ENCODE assay signal across 8 mouse cellular contexts in the genomic region with DNA sequence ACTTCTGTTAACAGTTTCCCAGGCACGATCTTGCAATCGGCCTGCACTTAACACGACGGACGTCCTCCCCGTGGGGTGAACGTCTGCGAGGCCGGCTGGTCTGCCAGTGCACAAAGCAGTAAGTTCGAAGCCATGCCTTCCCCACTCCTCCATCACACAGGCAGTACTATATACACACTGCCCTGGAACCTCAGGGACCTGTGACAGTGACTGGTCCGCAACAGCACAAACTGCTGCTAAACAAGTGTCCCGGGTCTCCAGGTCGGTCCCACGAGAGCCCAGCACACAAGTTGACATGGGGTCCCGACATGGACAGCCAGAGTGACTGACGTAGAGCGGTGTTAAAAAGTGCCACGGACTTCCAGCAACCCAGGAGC. TPM values are rescaled to one million over a fixed set of nuclear protein-coding genes. Genes with fewer than 3 reads are reported as not detected.
DNase-seq lines count a peak whose midpoint lies in the region; ATAC-seq and TF ChIP-seq lines count a peak whose summit lies in the region.

No protein-coding gene starts in this region.

- peaks cover 26% of the 10 kb centered on the region for H3K4me1 ChIP-seq in embryonic facial prominence, embryonic 10.5 days
- peaks cover 9% of the 10 kb centered on the region for H3K4me1 ChIP-seq in hindbrain, embryonic 14.5 days (replicated peaks; ENCODE audit: control insufficient read depth, insufficient read depth, low read length)
- H3K4me1 ChIP-seq in liver, embryonic 16.5 days (ENCODE audit: control insufficient read depth, low read depth, low read length): peaks cover 23% of the 10 kb centered on the region
- H3K4me1 ChIP-seq in olfactory bulb, adult 2 months (ENCODE audit: control insufficient read depth, insufficient read depth, low read length): peaks cover 6% of the 10 kb centered on the region

- H3K9ac ChIP-seq in hindbrain, embryonic 14.5 days: peak overlapping the region; percentile 100
- H3K9ac ChIP-seq in liver, embryonic 16.5 days (ENCODE audit: low read depth, low read length): peak overlapping the region; percentile 81

- under 1% methylated on average over 18 of the region's 18 CpGs for WGBS in embryonic facial prominence, embryonic 10.5 days
- WGBS in hindbrain, embryonic 14.5 days: under 1% methylated on average over 18 of the region's 18 CpGs
- WGBS in liver, embryonic 16.5 days (ENCODE audit: insufficient replicate concordance): under 1% methylated on average over 18 of the region's 18 CpGs
- under 1% methylated on average over 18 of the region's 18 CpGs for WGBS in olfactory bulb, adult 2 months

- no peak for TF ChIP-seq POLR2A in olfactory bulb, adult 2 months (IDR thresholded peaks at IDR 0.05; ENCODE audit: insufficient read depth, low read depth, low read length)

- no peak for TF ChIP-seq CTCF in olfactory bulb, adult 2 months (IDR thresholded peaks at IDR 0.05; ENCODE audit: insufficient read depth, low read depth, low read length)

- H3K9me3 ChIP-seq in embryonic facial prominence, embryonic 10.5 days: no peaks in the 10 kb centered on the region
- H3K9me3 ChIP-seq in hindbrain, embryonic 14.5 days (ENCODE audit: control insufficient read depth, low read length): no peaks in the 10 kb centered on the region
- no peaks in the 10 kb centered on the region for H3K9me3 ChIP-seq in liver, embryonic 16.5 days (replicated peaks; ENCODE audit: control insufficient read depth, low read length)

- no peaks in the 10 kb centered on the region for H3K27me3 ChIP-seq in embryonic facial prominence, embryonic 10.5 days (replicated peaks; ENCODE audit: low read depth, poor library complexity, severe bottlenecking)
- no peaks in the 10 kb centered on the region for H3K27me3 ChIP-seq in hindbrain, embryonic 14.5 days (ENCODE audit: control insufficient read depth, insufficient read depth, low read length)
- H3K27me3 ChIP-seq in liver, embryonic 16.5 days (ENCODE audit: control insufficient read depth, insufficient read depth, low read depth, low read length): no peaks in the 10 kb centered on the region

- no peak; the same call in 1 of the 2 replicates for ATAC-seq in hindbrain, embryonic 14.5 days (ENCODE audit: low FRiP score)
- ATAC-seq in liver, embryonic 16.5 days (ENCODE audit: low read depth): peak; percentile 2
- ATAC-seq in CD4-positive, CD25-positive, alpha-beta regulatory T cell, adult 4 months: no peak

- H3K36me3 ChIP-seq in embryonic facial prominence, embryonic 10.5 days (replicated peaks): peaks cover 47% of the 10 kb centered on the region
- peaks cover 46% of the 10 kb centered on the region for H3K36me3 ChIP-seq in hindbrain, embryonic 14.5 days (replicated peaks; ENCODE audit: control insufficient read depth, insufficient read depth)
- peaks cover 39% of the 10 kb centered on the region for H3K36me3 ChIP-seq in liver, embryonic 16.5 days (ENCODE audit: control insufficient read depth, insufficient read depth)

- H3K4me2 ChIP-seq in hindbrain, embryonic 14.5 days (replicated peaks): peak overlapping the region; percentile 84
- peak overlapping the region; percentile 85 for H3K4me2 ChIP-seq in liver, embryonic 16.5 days (ENCODE audit: low read depth, low read length)

- DNase-seq in 3134 (ENCODE audit: extremely low read depth, insufficient read length, low spot score) (peak; percentile 63), A20 (ENCODE audit: low read depth, low spot score) (peak; percentile 44)
- no peak for DNase-seq in embryonic facial prominence, embryonic 10.5 days (ENCODE audit: low spot score)
- DNase-seq in hindbrain, embryonic 14.5 days (ENCODE audit: low spot score): peak; percentile 45
- DNase-seq in right cerebral cortex, postnatal 14 days: no peak

- peak overlapping the region; percentile 97 for H3K27ac ChIP-seq in embryonic facial prominence, embryonic 10.5 days (replicated peaks)
- peak overlapping the region; percentile 89 for H3K27ac ChIP-seq in hindbrain, embryonic 14.5 days
- H3K27ac ChIP-seq in liver, embryonic 16.5 days (ENCODE audit: low read length): peak overlapping the region; percentile 53
- H3K27ac ChIP-seq in olfactory bulb, adult 2 months (ENCODE audit: insufficient read depth, low read depth, low read length): no peak overlapping the region

- H3K4me3 ChIP-seq in embryonic facial prominence, embryonic 10.5 days: peak overlapping the region; percentile 92
- peak overlapping the region; percentile 99 for H3K4me3 ChIP-seq in hindbrain, embryonic 14.5 days (replicated peaks; ENCODE audit: low read length)
- peak overlapping the region; percentile 77 for H3K4me3 ChIP-seq in liver, embryonic 16.5 days (ENCODE audit: low read depth, low read length)
- peak overlapping the region; percentile 88 for H3K4me3 ChIP-seq in olfactory bulb, adult 2 months (ENCODE audit: insufficient read depth, low read depth, low read length)

RNA-seq across cellular contexts. Expression of gene Rps3a1, which starts 0.6 kb away (rescaled TPM):
- polyA plus RNA-seq in embryonic facial prominence, embryonic 10.5 days (2016; fragmentation: Nextera tagmentation; extraction: Ambion mirVana): 1,198 and 1,219 TPM in 2 replicates
- polyA plus RNA-seq in hindbrain, embryonic 14.5 days (2014; fragmentation: Nextera tagmentation; extraction: Ambion mirVana): 624 and 685 TPM in 2 replicates
- polyA plus RNA-seq in liver, embryonic 16.5 days (2015; fragmentation: Nextera tagmentation; extraction: Ambion mirVana): 593 and 662 TPM in 2 replicates
- 790 and 1,303 TPM in 2 replicates for polyA plus RNA-seq in olfactory bulb, adult 2 months (2012; ENCODE audit: insufficient read depth, insufficient read length, low replicate concordance, missing spikeins)
- polyA plus RNA-seq in CD4-positive, CD25-positive, alpha-beta regulatory T cell, adult 4 months (2017; shearing (Covaris generic)): 1,000 to 10,000 TPM; 1,268 to 2,675 TPM

Comparison
In these comparisons a context has a peak if more than half of its experiments do, and no peak if none do; other contexts are left out.
1. DNase-seq: peak in 3134 (single experiment), A20 (single experiment) and hindbrain, embryonic 14.5 days (single experiment); none in embryonic facial prominence, embryonic 10.5 days (single experiment) and right cerebral cortex, postnatal 14 days (single experiment).
2. Peak in every context shown above with its lines, with median percentiles within 50 percentile points of each other: H3K4me3 ChIP-seq.